Mouse (Mus musculus) lung, embryonic 16.5 days (tissue): ENCODE data around the gene Casc3. TPM values are rescaled to one million over a fixed set of nuclear protein-coding genes. Genes with fewer than 3 reads are reported as not detected.

ENCODE experiments used
- ATAC-seq: fragments of 200-750 bp; cut with Nextera tagmentation; 2 replicates; pipeline ENCODE4 v1.8.0; 2017; ENCODE audit warnings: low read depth, mild to moderate bottlenecking, moderate library complexity
- H3K27ac ChIP-seq: fragments of 300-500 bp; sonication (generic); 2 replicates; pipeline ENCODE4 v1.5.1; 2014; ENCODE audit warnings: mild to moderate bottlenecking, control low read depth, low read length
- H3K27me3 ChIP-seq: fragments of 300-500 bp; sonication (generic); 2 replicates; pipeline ENCODE4 v1.6.1; 2014; ENCODE audit warnings: low read depth, low read length, mixed read lengths; ENCODE audit not compliant: control insufficient read depth, insufficient read depth
- H3K36me3 ChIP-seq: fragments of 300-500 bp; sonication (generic); 2 replicates; pipeline ENCODE4 v1.6.1; 2014; ENCODE audit warnings: low read length; ENCODE audit not compliant: control insufficient read depth, insufficient read depth
- H3K4me1 ChIP-seq: fragments of 300-500 bp; sonication (generic); replicated peaks from 2 replicates; pipeline ENCODE4 v1.6.1; 2014; ENCODE audit warnings: low read length, mixed read lengths; ENCODE audit not compliant: control insufficient read depth, insufficient read depth
- H3K4me2 ChIP-seq: fragments of 300-500 bp; sonication (generic); 2 replicates; pipeline ENCODE4 v1.6.1; 2014; ENCODE audit warnings: low read depth, low read length, control low read depth
- H3K4me3 ChIP-seq: fragments of 300-500 bp; sonication (generic); 2 replicates; pipeline ENCODE4 v1.5.1; 2014; ENCODE audit warnings: mild to moderate bottlenecking, low read length, control low read depth
- H3K9ac ChIP-seq: fragments of 300-500 bp; sonication (generic); 2 replicates; pipeline ENCODE4 v1.6.1; 2014; ENCODE audit warnings: low read length, control low read depth
- H3K9me3 ChIP-seq: fragments of 300-500 bp; sonication (generic); 2 replicates; pipeline ENCODE4 v1.6.1; 2016; ENCODE audit warnings: low read length; ENCODE audit not compliant: control insufficient read depth
- WGBS: fragments of 180-500 bp; shearing (Covaris S2); extraction: QIAGEN DNeasy Blood & Tissue Kit; methylation state at CpG from one replicate; pipeline ENCODE4 v1.1.7; 2014; 5-methylcytosine and 5-hydroxymethylcytosine counted together
- polyA plus RNA-seq: library from polyadenylated mRNA; unstranded; fragments of >200 nt; fragmentation: Nextera tagmentation; extraction: Ambion mirVana; gene quantifications from 2 replicates; pipeline ENCODE4 v1.2.1, GENCODE M21; 2015

Casc3 gene
- polyA plus RNA-seq, 1 experiment from 2014 or later: 33.2 TPM

DNA sequence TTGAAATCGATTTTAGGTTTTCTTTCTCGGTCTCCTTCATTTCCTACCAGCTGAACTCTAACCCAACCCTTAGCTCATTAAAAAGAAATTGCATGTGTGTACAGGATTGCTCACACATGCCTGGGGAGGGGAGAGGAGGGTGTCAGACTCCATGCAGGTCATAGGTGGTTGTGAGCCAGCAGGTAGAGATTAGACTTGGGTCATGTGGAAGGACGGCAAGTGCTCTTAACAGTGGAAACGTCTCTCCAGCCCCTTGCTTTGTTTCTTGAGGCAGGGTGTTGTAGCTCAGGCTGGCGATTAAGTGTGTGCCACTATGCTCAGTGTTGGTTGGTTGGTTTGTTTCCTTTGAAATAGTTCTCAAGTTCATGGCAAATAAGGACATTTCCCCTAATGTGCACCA lies 66.1 kb downstream of the Casc3 start:
- 70% methylated on average over 5 of the region's 5 CpGs for WGBS
- ATAC-seq: no peak
- H3K9me3 ChIP-seq: no peaks in the 10 kb centered on the region
- no peak overlapping the region for H3K4me2 ChIP-seq
- peaks cover 4% of the 10 kb centered on the region; the same call in 1 of the 2 replicates for H3K4me1 ChIP-seq
- no peak overlapping the region for H3K27ac ChIP-seq
- no peak overlapping the region for H3K9ac ChIP-seq
- no peaks in the 10 kb centered on the region for H3K27me3 ChIP-seq
- H3K4me3 ChIP-seq: no peak overlapping the region
- H3K36me3 ChIP-seq: peaks cover 17% of the 10 kb centered on the region

DNA sequence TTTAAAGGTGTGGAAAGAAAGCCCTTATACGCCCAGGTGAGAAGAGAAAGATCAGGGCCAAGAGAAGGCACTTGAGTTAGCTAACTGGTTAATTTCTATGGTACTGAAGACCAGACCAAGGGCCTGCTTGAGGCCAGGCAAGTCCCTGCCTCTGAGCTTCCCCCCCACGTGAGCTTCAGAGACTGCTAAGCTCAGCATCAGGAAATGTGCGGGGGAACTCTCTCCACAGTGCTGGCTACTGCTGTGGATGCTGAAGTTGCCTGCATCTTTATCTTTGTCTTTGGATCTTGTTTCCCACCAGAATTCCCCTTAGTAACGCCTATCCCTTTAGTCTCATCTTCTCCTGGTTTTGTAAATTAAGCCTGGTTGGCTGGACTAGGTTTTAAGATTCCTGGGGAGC lies 66.7 kb downstream of the Casc3 start:
- Histone ChIP-seq H3K9ac (no peak overlapping the region), H3K27ac (no peak overlapping the region), H3K27me3 (no peaks in the 10 kb centered on the region), H3K4me1 (peaks cover 4% of the 10 kb centered on the region; the same call in 1 of the 2 replicates), H3K4me3 (no peak overlapping the region), H3K9me3 (no peaks in the 10 kb centered on the region), H3K36me3 (peaks cover 17% of the 10 kb centered on the region), H3K4me2 (no peak overlapping the region)
- WGBS: 69% methylated on average over 4 of the region's 4 CpGs
- ATAC-seq: no peak

DNA sequence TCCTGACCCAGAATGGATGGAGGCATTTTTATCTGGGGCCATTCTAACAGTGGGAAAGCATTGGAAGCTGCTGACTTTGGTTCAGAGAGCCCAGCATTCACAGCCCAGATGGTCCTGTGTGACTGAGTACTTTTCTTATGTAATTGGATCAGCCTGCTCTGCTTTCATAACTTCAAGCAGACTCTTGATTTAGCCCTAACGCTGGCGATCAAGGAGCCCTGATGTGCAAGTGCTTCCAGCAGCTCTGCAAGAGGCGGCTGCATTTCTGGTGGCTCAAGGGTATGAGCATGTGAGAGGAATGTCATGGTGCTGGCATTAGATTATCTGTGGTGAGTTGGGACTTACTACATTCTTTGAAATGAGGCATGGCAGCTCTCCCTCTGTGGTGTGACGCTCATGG lies 67.3 kb downstream of the Casc3 start:
- Histone ChIP-seq H3K4me3 (no peak overlapping the region), H3K9me3 (no peaks in the 10 kb centered on the region), H3K36me3 (peaks cover 14% of the 10 kb centered on the region), H3K9ac (no peak overlapping the region), H3K27me3 (no peaks in the 10 kb centered on the region), H3K4me2 (no peak overlapping the region), H3K4me1 (peaks cover 4% of the 10 kb centered on the region; the same call in 1 of the 2 replicates), H3K27ac (no peak overlapping the region; the same call in 1 of the 2 replicates)
- no peak for ATAC-seq
- WGBS: 70% methylated on average over 4 of the region's 4 CpGs

DNA sequence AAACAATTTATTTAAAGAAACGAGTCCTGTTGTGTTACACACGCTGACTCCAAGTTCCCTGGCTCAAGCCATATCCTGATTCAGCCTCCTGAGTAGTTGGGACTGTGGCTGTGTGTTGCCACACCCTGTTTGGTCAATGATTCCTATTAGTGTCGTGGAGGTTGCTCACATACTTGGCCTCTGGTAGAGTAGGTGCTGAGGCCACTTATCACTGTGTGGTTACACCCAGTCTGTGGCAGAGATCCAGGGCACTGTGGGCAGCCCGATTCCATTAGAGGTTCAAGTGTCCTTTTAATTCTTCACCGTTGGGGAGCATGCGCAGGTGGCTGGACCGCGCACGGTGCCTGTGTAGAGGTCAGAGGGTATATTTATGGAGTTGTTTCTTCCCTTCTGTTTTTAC lies 69.2 kb downstream of the Casc3 start:
- 67% methylated on average over 9 of the region's 9 CpGs for WGBS
- peaks cover 4% of the 10 kb centered on the region; the same call in 1 of the 2 replicates for H3K4me1 ChIP-seq
- H3K36me3 ChIP-seq: peaks cover 5% of the 10 kb centered on the region
- peak; percentile 87 for ATAC-seq
- no peak overlapping the region for H3K4me2 ChIP-seq
- H3K27me3 ChIP-seq: no peaks in the 10 kb centered on the region
- no peaks in the 10 kb centered on the region for H3K9me3 ChIP-seq
- H3K9ac ChIP-seq: no peak overlapping the region
- no peak overlapping the region for H3K27ac ChIP-seq
- no peak overlapping the region for H3K4me3 ChIP-seq

DNA sequence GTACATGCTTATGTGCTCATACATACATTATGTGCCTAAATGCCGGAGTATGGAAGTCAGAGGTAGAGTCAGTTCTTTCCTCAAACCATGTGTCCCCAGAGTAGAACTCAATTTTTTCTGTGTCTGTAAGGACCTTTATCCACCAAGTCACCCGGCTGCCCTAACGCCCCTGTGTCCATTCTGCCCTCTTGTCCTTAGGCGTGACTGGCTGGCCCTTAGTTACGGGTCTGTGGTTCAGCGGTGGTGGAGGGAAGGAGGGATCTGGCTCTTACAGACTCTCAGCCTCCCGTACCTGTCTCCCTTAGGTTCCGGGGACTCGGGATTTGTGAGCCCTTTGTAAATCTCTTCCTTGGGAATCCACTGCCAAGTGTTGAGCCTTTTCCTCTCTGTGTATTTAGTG lies 72.3 kb downstream of the Casc3 start:
- Histone ChIP-seq H3K36me3 (peaks cover 7% of the 10 kb centered on the region), H3K27me3 (no peaks in the 10 kb centered on the region), H3K4me3 (no peak overlapping the region), H3K4me2 (no peak overlapping the region), H3K9ac (no peak overlapping the region), H3K9me3 (no peaks in the 10 kb centered on the region), H3K27ac (no peak overlapping the region), H3K4me1 (no peaks in the 10 kb centered on the region; the same call in 1 of the 2 replicates)
- ATAC-seq: no peak
- WGBS: 80% methylated on average over 9 of the region's 9 CpGs

Other genes starting within 250 kb of the Casc3 start
- gene Ormdl3, start 217.5 kb upstream of the Casc3 start, polyA plus RNA-seq: 50.8 and 51.2 TPM in 2 replicates
- not detected in 2 replicates for gene Lrrc3c, start 206.6 kb upstream of the Casc3 start, polyA plus RNA-seq
- gene Gm12355, start 179.2 kb upstream of the Casc3 start, polyA plus RNA-seq: 0.69 and 1.2 TPM in 2 replicates
- gene Gsdma3, start 178.5 kb upstream of the Casc3 start, polyA plus RNA-seq: not detected in 2 replicates
- not detected in 2 replicates for gene Gsdma2, start 158.1 kb upstream of the Casc3 start, polyA plus RNA-seq
- gene Gsdma, start 140.6 kb upstream of the Casc3 start, polyA plus RNA-seq: 0.09 TPM in 1 of 2 replicates, not detected in the other
- 165 and 177 TPM in 2 replicates for gene Psmd3, start 122.4 kb upstream of the Casc3 start, polyA plus RNA-seq
- not detected in 2 replicates for gene Csf3, start 103.6 kb upstream of the Casc3 start, polyA plus RNA-seq
- 56.6 and 57.8 TPM in 2 replicates for gene Med24, start 75.5 kb upstream of the Casc3 start, polyA plus RNA-seq
- 36.3 and 36.4 TPM in 2 replicates for gene Thra, start 64.3 kb upstream of the Casc3 start, polyA plus RNA-seq
- 1.4 and 1.6 TPM in 2 replicates for gene Nr1d1, start 29.6 kb upstream of the Casc3 start, polyA plus RNA-seq
- gene Msl1, start 9.4 kb upstream of the Casc3 start, polyA plus RNA-seq: 19.4 and 20.3 TPM in 2 replicates
- 1.3 and 1.4 TPM in 2 replicates for gene Rapgefl1, start 31.9 kb downstream of the Casc3 start, polyA plus RNA-seq
- gene Wipf2, start 58.7 kb downstream of the Casc3 start, polyA plus RNA-seq: 4.6 and 4.8 TPM in 2 replicates
- gene Cdc6, start 102.9 kb downstream of the Casc3 start, polyA plus RNA-seq: 34.0 and 38.3 TPM in 2 replicates
- 35.4 and 37.2 TPM in 2 replicates for gene Rara, start 122.9 kb downstream of the Casc3 start, polyA plus RNA-seq
- 0.31 TPM in 1 of 2 replicates, not detected in the other for gene Gjd3, start 178.1 kb downstream of the Casc3 start, polyA plus RNA-seq
- gene Top2a, start 219.3 kb downstream of the Casc3 start, polyA plus RNA-seq: 257 and 270 TPM in 2 replicates
- 498 TPM in 2 replicates for gene Igfbp4, start 236.3 kb downstream of the Casc3 start, polyA plus RNA-seq